In the genomic region with DNA sequence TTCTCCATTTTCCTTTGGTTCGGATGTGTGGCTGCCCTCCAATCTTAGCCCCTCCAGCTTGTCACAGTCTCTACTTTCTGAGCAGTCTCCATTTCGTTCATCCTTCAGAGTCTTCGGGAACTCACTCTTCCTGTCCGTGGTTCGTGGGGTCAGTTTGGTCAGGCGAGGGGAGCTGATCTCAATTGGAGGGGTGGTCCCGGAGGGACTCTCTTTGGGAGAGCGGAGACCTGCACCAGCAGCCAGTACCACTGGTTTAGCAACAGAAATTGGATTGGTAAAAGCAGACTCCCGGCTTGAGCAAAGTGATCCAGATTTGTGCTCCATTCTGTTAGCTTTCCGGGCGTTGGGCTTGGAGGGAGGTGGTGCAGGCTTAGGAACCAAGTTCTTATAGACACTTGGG, we compare ENCODE assay signal across 28 mouse cellular contexts. TPM values are rescaled to one million over a fixed set of nuclear protein-coding genes. Genes with fewer than 3 reads are reported as not detected.
"Had no signal": no experiment of that assay in that cellular context is flagged by ENCODE, and none has a peak within 500 bp of the region (broad histone marks: within the 10 kb centered on the region; RNA-seq: fewer than 3 reads in every experiment).

No protein-coding gene starts in this region.

- DNase-seq: cerebellum, adult 2 months; cerebellum, adult 8-10 months; cerebellum, adult 9-10 months; cerebellum, adult 9-11 months; cerebellum, postnatal 10 days; cerebellum, postnatal 14 days; cerebellum, postnatal 25 days; cerebellum, postnatal 36 days; embryo, embryonic 11 days; forebrain, postnatal 0 days; gastrocnemius, adult 2 months; gastrocnemius, postnatal 10 days; gastrocnemius, postnatal 14 days; gastrocnemius, postnatal 25 days; gastrocnemius, postnatal 36 days; heart, adult 18-20 months; heart, adult 2 months had no signal

- H3K36me3 ChIP-seq: embryonic facial prominence, embryonic 10.5 days; embryonic facial prominence, embryonic 12.5 days; embryonic facial prominence, embryonic 13.5 days; embryonic facial prominence, embryonic 15.5 days; forebrain, embryonic 10.5 days; forebrain, embryonic 12.5 days; forebrain, embryonic 15.5 days had no signal

- H3K27ac ChIP-seq: embryonic facial prominence, embryonic 10.5 days; embryonic facial prominence, embryonic 12.5 days; embryonic facial prominence, embryonic 13.5 days; embryonic facial prominence, embryonic 15.5 days; forebrain, embryonic 10.5 days; forebrain, embryonic 12.5 days; forebrain, embryonic 13.5 days; forebrain, embryonic 15.5 days; gastrocnemius, adult 2 months; heart, adult 2 months had no signal

- H3K4me3 ChIP-seq: embryonic facial prominence, embryonic 10.5 days; embryonic facial prominence, embryonic 12.5 days; embryonic facial prominence, embryonic 13.5 days; embryonic facial prominence, embryonic 15.5 days; erythroblast, embryonic 14.5 days; forebrain, embryonic 10.5 days; forebrain, embryonic 12.5 days; forebrain, embryonic 13.5 days; forebrain, embryonic 15.5 days; gastrocnemius, adult 2 months; heart, adult 2 months had no signal

- H3K9ac ChIP-seq: embryonic facial prominence, embryonic 12.5 days; embryonic facial prominence, embryonic 13.5 days; embryonic facial prominence, embryonic 15.5 days; forebrain, embryonic 12.5 days; forebrain, embryonic 13.5 days; forebrain, embryonic 15.5 days; forebrain, postnatal 0 days had no signal

- H3K4me1 ChIP-seq: embryonic facial prominence, embryonic 12.5 days had no signal

- H3K27me3 ChIP-seq: embryonic facial prominence, embryonic 12.5 days; embryonic facial prominence, embryonic 13.5 days; embryonic facial prominence, embryonic 15.5 days; forebrain, embryonic 15.5 days had no signal

- ATAC-seq: forebrain, embryonic 13.5 days; forebrain, embryonic 14.5 days; forebrain, embryonic 15.5 days; forebrain, embryonic 16.5 days; forebrain, postnatal 0 days had no signal

- H3K4me2 ChIP-seq: embryonic facial prominence, embryonic 12.5 days; embryonic facial prominence, embryonic 13.5 days; embryonic facial prominence, embryonic 15.5 days; forebrain, embryonic 12.5 days; forebrain, embryonic 13.5 days; forebrain, embryonic 15.5 days had no signal

- H3K9me3 ChIP-seq: embryonic facial prominence, embryonic 10.5 days; embryonic facial prominence, embryonic 12.5 days; embryonic facial prominence, embryonic 13.5 days; embryonic facial prominence, embryonic 15.5 days; forebrain, embryonic 10.5 days; forebrain, embryonic 12.5 days; forebrain, embryonic 15.5 days had no signal

RNA-seq across cellular contexts. Expression of a gene that starts 32.6 kb away (rescaled TPM):
- polyA plus RNA-seq: erythroblast, embryonic 14.5 days had no signal
